Mouse (Mus musculus) pancreas, adult 10 weeks (tissue): ENCODE data around the gene Pdzd3. TPM values are rescaled to one million over a fixed set of nuclear protein-coding genes. Genes with fewer than 3 reads are reported as not detected.

ENCODE experiments used
- polyA plus RNA-seq: library from polyadenylated mRNA; stranded (reverse); fragments of 350-450 nt; fragmentation: Illumina TruSeq; extraction: RNeasy Lipid Tissue Mini Kit (QIAGEN cat#74804); gene quantifications from one replicate; pipeline ENCODE4 v1.2.3, GENCODE M21; 2015; ENCODE audit warnings: low read depth, low replicate concordance; ENCODE audit not compliant: insufficient read depth

Pdzd3 gene
- polyA plus RNA-seq, result not detected

GRCm38 (mm10) chr9:44251314-44251713 is at the start of gene Pdzd3:
Gene Pdzd3 (minus strand): TSS chr9:44251471.

GRCm38 (mm10) chr9:44288076-44288958 is 37.0 kb upstream of the Pdzd3 start, which contains the start of gene Abcg4:
Gene Abcg4 (minus strand): TSS chr9:44288615.

GRCm38 (mm10) chr9:44268432-44268831 is 17.2 kb upstream of the Pdzd3 start, which contains the start of gene Nlrx1:
Gene Nlrx1 (minus strand): TSS chr9:44268599.

GRCm38 (mm10) chr9:44240399-44240798 is 10.9 kb downstream of the Pdzd3 start, which contains the start of gene Ccdc153:
Gene Ccdc153 (plus strand): TSS chr9:44240676.

GRCm38 (mm10) chr9:44233802-44234478 is 17.3 kb downstream of the Pdzd3 start, which contains the start of gene Cbl:
Gene Cbl (minus strand): TSS chr9:44234049.

Other genes starting within 250 kb of the Pdzd3 start
- 32.5 TPM for gene Thy1, start 208.1 kb downstream of the Pdzd3 start, polyA plus RNA-seq
- 3.8 TPM for gene Usp2, start 184.4 kb downstream of the Pdzd3 start, polyA plus RNA-seq
- gene Mfrp, start 149.7 kb downstream of the Pdzd3 start, polyA plus RNA-seq, result not detected
- gene C1qtnf5, start 144.2 kb downstream of the Pdzd3 start, polyA plus RNA-seq, result 4.0 TPM
- 0.68 TPM for gene Gm49380, start 138.0 kb downstream of the Pdzd3 start, polyA plus RNA-seq
- gene Rnf26, start 138.0 kb downstream of the Pdzd3 start, polyA plus RNA-seq, result 3.7 TPM
- 20.3 TPM for gene Mcam, start 117.0 kb downstream of the Pdzd3 start, polyA plus RNA-seq
- 3.7 TPM for gene Cbl, start 17.4 kb downstream of the Pdzd3 start, polyA plus RNA-seq
- gene Ccdc153, start 10.8 kb downstream of the Pdzd3 start, polyA plus RNA-seq, result not detected
- gene Nlrx1, start 17.1 kb upstream of the Pdzd3 start, polyA plus RNA-seq, result 1.5 TPM
- gene Abcg4, start 37.1 kb upstream of the Pdzd3 start, polyA plus RNA-seq, result not detected
- 6.1 TPM for gene Hinfp, start 54.2 kb upstream of the Pdzd3 start, polyA plus RNA-seq
- 7.6 TPM for gene C2cd2l, start 68.8 kb upstream of the Pdzd3 start, polyA plus RNA-seq
- 13.7 TPM for gene Dpagt1, start 74.5 kb upstream of the Pdzd3 start, polyA plus RNA-seq
- gene H2afx, start 83.2 kb upstream of the Pdzd3 start, polyA plus RNA-seq, result 5.7 TPM
- gene Hmbs, start 92.8 kb upstream of the Pdzd3 start, polyA plus RNA-seq, result 13.2 TPM
- gene Vps11, start 110.2 kb upstream of the Pdzd3 start, polyA plus RNA-seq, result 10.4 TPM
- gene Hyou1, start 128.0 kb upstream of the Pdzd3 start, polyA plus RNA-seq, result 69.6 TPM
- 13.2 TPM for gene Slc37a4, start 145.4 kb upstream of the Pdzd3 start, polyA plus RNA-seq
- 701 TPM for gene Rps25, start 155.7 kb upstream of the Pdzd3 start, polyA plus RNA-seq
- gene Trappc4, start 156.1 kb upstream of the Pdzd3 start, polyA plus RNA-seq, result 19.2 TPM
- gene Ccdc84, start 167.1 kb upstream of the Pdzd3 start, polyA plus RNA-seq, result 37.6 TPM
- not detected for gene Foxr1, start 189.7 kb upstream of the Pdzd3 start, polyA plus RNA-seq
- not detected for gene Upk2, start 203.5 kb upstream of the Pdzd3 start, polyA plus RNA-seq
- 7.3 TPM for gene Bcl9l, start 231.4 kb upstream of the Pdzd3 start, polyA plus RNA-seq